Mouse (Mus musculus) liver, embryonic 14.5 days (tissue): Measurements from ENCODE around the gene Ccne1. TPM values are rescaled to one million over a fixed set of nuclear protein-coding genes. Genes with fewer than 3 reads are reported as not detected.

Source experiments
- ATAC-seq: fragments of 200-750 bp; cut with Nextera tagmentation; 2 replicates; pipeline ENCODE4 v1.8.0; 2017; ENCODE audit warnings: moderate number of reproducible peaks, mild to moderate bottlenecking, moderate library complexity; ENCODE audit not compliant: insufficient read depth
- DNase-seq, 3 experiments: peaks; one replicate each; pipeline ENCODE4 v3.0.0-alpha.2; 2012 to 2013; ENCODE audit warnings: low read depth in 3 of 3, low spot score in 3 of 3
- H3K27ac ChIP-seq: fragments of 300-500 bp; sonication (generic); 2 replicates; pipeline ENCODE4 v1.5.1; 2014; ENCODE audit warnings: moderate library complexity, mild to moderate bottlenecking, control low read depth, inconsistent platforms
- H3K27me3 ChIP-seq: fragments of 300-500 bp; sonication (generic); 2 replicates; pipeline ENCODE4 v1.6.1; 2014; ENCODE audit warnings: mild to moderate bottlenecking, low read length, moderate library complexity; ENCODE audit not compliant: control insufficient read depth, insufficient read depth
- H3K36me3 ChIP-seq: fragments of 300-500 bp; sonication (generic); replicated peaks from 2 replicates; pipeline ENCODE4 v1.6.1; 2014; ENCODE audit warnings: low read depth; ENCODE audit not compliant: control insufficient read depth, insufficient read depth
- H3K4me1 ChIP-seq, 2 experiments: fragments of 200-500 bp in 1 of 2; fragments of 300-500 bp in 1 of 2; sonication (generic) in 1 of 2; replicated peaks; 2 replicates each; pipeline ENCODE4 v1.6.1; 2012 to 2014; ENCODE audit warnings: antibody characterized with exemption in 1 of 2, inconsistent platforms in 1 of 2, low read length in 1 of 2; ENCODE audit not compliant: control insufficient read depth in 2 of 2, insufficient read depth in 2 of 2
- H3K4me2 ChIP-seq: fragments of 300-500 bp; sonication (generic); 2 replicates; pipeline ENCODE4 v1.6.1; 2014; ENCODE audit warnings: low read depth, mild to moderate bottlenecking, control low read depth, moderate library complexity
- H3K4me3 ChIP-seq, 2 experiments: fragments of 200-500 bp in 1 of 2; fragments of 300-500 bp in 1 of 2; sonication (generic) in 1 of 2; 2 replicates each; pipeline ENCODE4 v1.5.1; 2012 to 2014; ENCODE audit warnings: low read depth in 2 of 2, low read length in 2 of 2, mild to moderate bottlenecking in 2 of 2, control low read depth in 1 of 2, inconsistent platforms in 1 of 2, moderate library complexity in 1 of 2; ENCODE audit not compliant: insufficient read depth in 1 of 2
- H3K9ac ChIP-seq: fragments of 300-500 bp; sonication (generic); replicated peaks from 2 replicates; pipeline ENCODE4 v1.6.1; 2014; ENCODE audit warnings: mild to moderate bottlenecking, control low read depth, moderate library complexity
- H3K9me3 ChIP-seq: fragments of 300-500 bp; sonication (generic); 2 replicates; pipeline ENCODE4 v1.6.1; 2016; ENCODE audit warnings: low read length, mixed read lengths; ENCODE audit not compliant: control insufficient read depth
- CTCF ChIP-seq: IDR thresholded peaks from 2 replicates; pipeline ENCODE4 v1.5.1; 2016; ENCODE audit warnings: antibody characterized with exemption, low read depth, control low read depth
- EP300 ChIP-seq: IDR thresholded peaks from 2 replicates; pipeline ENCODE4 v1.6.1; 2016; ENCODE audit warnings: antibody characterized with exemption, low read depth
- WGBS: fragments of 180-500 bp; shearing (Covaris S2); extraction: QIAGEN DNeasy Blood & Tissue Kit; methylation state at CpG from one replicate; pipeline ENCODE4 v1.1.7; 2014; ENCODE audit not compliant: insufficient replicate concordance; 5-methylcytosine and 5-hydroxymethylcytosine counted together
- polyA plus RNA-seq, 2 experiments: library from polyadenylated mRNA; depleted of rRNA in 1 of 2; stranded (reverse) in 1 of 2; unstranded in 1 of 2; fragments of >200 nt; fragmentation: Nextera tagmentation in 1 of 2; extraction: Ambion mirVana in 1 of 2; gene quantifications; 2 replicates each; pipeline versions ENCODE4 v1.2.1 to v1.2.3; 2012 to 2014

Gene Ccne1
- polyA plus RNA-seq (2012; rRNA removed) (51.2 and 71.1 TPM in 2 replicates), polyA plus RNA-seq (2014; fragmentation: Nextera tagmentation; extraction: Ambion mirVana) (87.8 and 94.9 TPM in 2 replicates)

DNA sequence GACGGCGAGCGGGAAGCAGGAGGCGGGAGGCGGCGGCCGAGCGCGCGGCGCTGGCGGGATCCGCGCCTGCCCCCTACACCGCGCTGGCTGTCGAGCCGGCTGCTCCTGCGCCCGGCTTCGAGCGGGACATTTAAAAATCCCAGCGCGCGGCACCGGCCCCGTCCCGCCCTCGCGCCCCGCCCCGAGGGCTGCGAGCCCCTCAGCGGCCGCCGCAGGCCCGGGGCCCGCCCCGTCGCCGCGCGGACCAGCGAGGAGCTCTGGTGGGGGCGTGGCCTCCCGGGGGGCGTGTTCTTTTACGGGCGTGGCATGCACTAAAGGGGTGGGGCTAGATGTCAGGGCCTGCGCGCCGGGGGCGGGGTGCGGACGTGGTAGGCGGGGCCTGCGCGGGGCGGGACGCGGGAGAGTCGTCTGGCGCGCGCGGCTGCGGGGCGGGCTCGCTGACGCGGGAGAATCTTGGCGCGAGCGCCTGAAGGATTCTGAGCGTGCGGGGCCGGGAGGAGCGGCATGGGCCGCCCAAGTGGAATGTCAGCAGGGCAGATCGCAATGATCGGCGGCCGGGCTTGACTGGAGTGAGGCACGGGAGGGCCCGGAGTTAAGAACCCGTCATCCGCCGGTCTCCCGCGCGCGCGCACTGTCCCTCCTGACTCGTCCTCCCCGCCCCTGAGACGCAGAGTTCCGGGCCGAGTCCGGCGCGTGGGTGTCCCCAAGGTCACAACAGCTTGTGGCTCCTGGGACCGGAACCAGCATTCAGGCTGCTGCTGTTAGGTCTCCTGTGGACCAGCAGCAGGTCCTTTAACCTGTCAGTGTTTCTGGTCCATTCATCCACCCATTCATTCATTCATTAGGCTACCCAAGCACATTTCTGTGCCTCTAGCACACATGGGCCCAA, at the start of gene Ccne1:
TSS of gene Ccne1 (minus strand) at position 164 of the 889 bp plus-strand sequence.
- peak within 1 kb of the TSS; percentile 90 for H3K27ac ChIP-seq
- peak within 1 kb of the TSS; percentile 84 for H3K4me2 ChIP-seq
- H3K9me3 ChIP-seq: no peaks in the 10 kb centered on the region
- ATAC-seq: peak; percentile 87
- TF ChIP-seq EP300 (no peak), CTCF (no peak)
- peaks cover 21 to 34% of the 10 kb centered on the region in 2 experiments for H3K4me1 ChIP-seq
- under 1% methylated on average over 95 of the region's 102 CpGs for WGBS
- no peaks in the 10 kb centered on the region for H3K27me3 ChIP-seq
- H3K36me3 ChIP-seq: peaks cover 21% of the 10 kb centered on the region
- peak within 1 kb of the TSS; percentile 73 to 83 for H3K4me3 ChIP-seq
- peak; percentile 87 to 91 (median 90) for DNase-seq
- H3K9ac ChIP-seq: peak within 1 kb of the TSS; percentile 95

DNA sequence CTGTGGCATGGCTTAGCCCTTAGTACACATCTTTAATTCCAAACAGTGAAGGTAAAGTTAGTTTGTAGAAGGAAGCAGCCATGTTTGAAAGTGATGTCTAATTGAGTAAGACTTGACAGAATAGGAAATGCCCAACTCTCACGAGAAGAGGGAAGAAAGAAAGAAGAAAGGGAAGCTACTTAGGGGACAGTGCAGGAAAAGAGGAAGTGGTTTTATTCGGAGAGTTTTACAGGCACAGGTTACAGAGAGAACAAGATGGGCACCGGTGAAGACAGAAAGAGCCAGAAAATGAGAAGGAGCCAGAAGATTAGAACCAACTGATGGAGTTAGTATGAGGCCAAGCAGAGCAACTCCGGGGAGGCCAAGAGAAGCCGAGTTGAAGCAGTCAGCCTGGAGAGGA, 48.5 kb upstream of the Ccne1 start:
- Histone ChIP-seq H3K4me1 (no peaks in the 10 kb centered on the region), H3K4me3 (no peak overlapping the region), H3K27ac (no peak overlapping the region), H3K9ac (no peak overlapping the region), H3K36me3 (no peaks in the 10 kb centered on the region), H3K4me2 (no peak overlapping the region), H3K9me3 (no peaks in the 10 kb centered on the region), H3K27me3 (no peaks in the 10 kb centered on the region)
- 27% methylated on average over 5 of the region's 5 CpGs for WGBS
- ATAC-seq (no peak), DNase-seq (peak in 1 of 3 experiments; percentile 20)
- TF ChIP-seq CTCF: no peak
- TF ChIP-seq EP300: no peak

- WGBS: 47% methylated on average over 3 of the region's 3 CpGs
- Histone ChIP-seq H3K4me2 (no peak overlapping the region), H3K27me3 (no peaks in the 10 kb centered on the region), H3K36me3 (no peaks in the 10 kb centered on the region), H3K4me3 (no peak overlapping the region), H3K4me1 (no peaks in the 10 kb centered on the region), H3K9ac (no peak overlapping the region), H3K27ac (no peak overlapping the region), H3K9me3 (no peaks in the 10 kb centered on the region)
- no peak for TF ChIP-seq EP300
- TF ChIP-seq CTCF: no peak
- ATAC-seq: no peak
- DNase-seq: no peak
Observed at GRCm38 (mm10) chr7:38152571-38152970, 45.2 kb upstream of the Ccne1 start.

DNA sequence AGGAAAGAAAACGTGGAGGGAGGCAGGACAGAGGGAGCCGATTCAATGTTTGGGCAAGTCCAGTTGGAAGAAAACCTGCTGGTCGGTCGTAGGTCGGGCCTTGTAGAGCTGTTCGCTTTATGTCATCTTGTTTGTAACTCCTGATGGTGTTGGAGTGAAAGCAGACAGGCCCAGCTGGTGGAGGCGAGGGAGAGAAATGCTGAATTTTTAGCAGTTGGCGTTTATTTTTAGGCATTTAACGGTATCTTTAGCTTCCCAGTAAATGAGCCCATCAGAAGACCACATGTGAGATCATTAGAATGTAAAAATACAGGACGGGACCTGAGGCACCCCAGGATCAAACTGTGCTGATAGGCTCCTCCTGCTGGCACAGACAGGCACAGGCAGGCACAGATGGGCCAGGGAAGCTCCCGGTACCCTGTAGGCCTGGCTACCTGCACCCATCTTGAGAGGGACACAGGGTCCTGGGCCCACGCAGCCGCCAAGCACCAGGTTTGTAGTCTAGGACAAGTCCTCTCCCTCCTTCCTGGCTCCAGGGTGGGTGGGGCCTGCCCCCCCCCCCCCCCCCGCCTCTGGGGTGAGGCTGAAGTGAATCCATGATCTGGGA, 44.5 kb upstream of the Ccne1 start:
- DNase-seq (no peak), ATAC-seq (no peak)
- no peak for TF ChIP-seq EP300
- 0 out of 2 replicates have a peak, but pooled peaks have one; percentile 11 for TF ChIP-seq CTCF
- no peak overlapping the region for H3K4me2 ChIP-seq
- H3K27ac ChIP-seq: no peak overlapping the region
- H3K9me3 ChIP-seq: no peaks in the 10 kb centered on the region
- H3K4me3 ChIP-seq: no peak overlapping the region
- WGBS: 58% methylated on average over 14 of the region's 14 CpGs
- no peaks in the 10 kb centered on the region for H3K27me3 ChIP-seq
- H3K4me1 ChIP-seq: no peaks in the 10 kb centered on the region
- H3K9ac ChIP-seq: no peak overlapping the region
- no peaks in the 10 kb centered on the region for H3K36me3 ChIP-seq

GRCm38 (mm10) chr7:38147477-38147876, 40.1 kb upstream of the Ccne1 start:
- no peak for TF ChIP-seq EP300
- TF ChIP-seq CTCF: peak; percentile 60
- DNase-seq (no peak), ATAC-seq (no peak)
- H3K9ac ChIP-seq: no peak overlapping the region
- 66% methylated on average over 6 of the region's 6 CpGs for WGBS
- no peak overlapping the region for H3K4me2 ChIP-seq
- no peaks in the 10 kb centered on the region for H3K4me1 ChIP-seq
- H3K27me3 ChIP-seq: no peaks in the 10 kb centered on the region
- H3K27ac ChIP-seq: no peak overlapping the region
- no peaks in the 10 kb centered on the region for H3K9me3 ChIP-seq
- H3K4me3 ChIP-seq: no peak overlapping the region
- H3K36me3 ChIP-seq: no peaks in the 10 kb centered on the region
